In genomic region chr1:138785856-138786255, GRCm38 (mm10) we compare ENCODE assay signal across 14 mouse cellular contexts.
DNase-seq lines count a peak whose midpoint lies in the region; ATAC-seq lines count a peak whose summit lies in the region.
"Had no signal": no experiment of that assay in that cellular context is flagged by ENCODE, and none has a peak within 500 bp of the region (broad histone marks: within the 10 kb centered on the region; RNA-seq: fewer than 3 reads in every experiment).

No protein-coding gene starts in this region.

- H3K36me3 ChIP-seq in forebrain, embryonic 12.5 days (replicated peaks), result no peaks in the 10 kb centered on the region
- no peaks in the 10 kb centered on the region for H3K36me3 ChIP-seq in forebrain, embryonic 15.5 days
- no peaks in the 10 kb centered on the region for H3K36me3 ChIP-seq in limb, embryonic 12.5 days
- H3K36me3 ChIP-seq: hindbrain, embryonic 12.5 days had no signal

- no peak overlapping the region for H3K9ac ChIP-seq in forebrain, embryonic 12.5 days
- no peak overlapping the region for H3K9ac ChIP-seq in forebrain, embryonic 15.5 days (replicated peaks)
- H3K9ac ChIP-seq in limb, embryonic 12.5 days (replicated peaks), result no peak overlapping the region
- H3K9ac ChIP-seq: hindbrain, embryonic 12.5 days had no signal

- peak; percentile 51; the same call in 1 of the 2 replicates for ATAC-seq in forebrain, embryonic 12.5 days (ENCODE audit: low FRiP score)
- no peak for ATAC-seq in forebrain, embryonic 15.5 days (replicated peaks)
- ATAC-seq in limb, embryonic 12.5 days (ENCODE audit: insufficient number of reproducible peaks, insufficient read depth, low FRiP score, low TSS enrichment, low read depth), result no peak
- no peak for ATAC-seq in erythroid progenitor cell, adult 5-6 weeks (replicated peaks; ENCODE audit: low FRiP score, poor library complexity, severe bottlenecking)
- ATAC-seq: Patski had no signal

- WGBS in forebrain, embryonic 12.5 days, result 55% methylated on average over 10 of the region's 10 CpGs
- 35% methylated on average over 10 of the region's 10 CpGs for WGBS in forebrain, embryonic 15.5 days
- 64% methylated on average over 10 of the region's 10 CpGs for WGBS in limb, embryonic 12.5 days

- peak; percentile 44 for DNase-seq in retina, postnatal 1 day
- no peak for DNase-seq in retina, embryonic 14.5 days (ENCODE audit: low spot score)
- peak; percentile 72 for DNase-seq in thymus, postnatal 25 days
- DNase-seq in yolk sac, embryonic 10.5 days (ENCODE audit: low spot score), result no peak
- DNase-seq: adrenal gland, postnatal 10 days; cerebellum, adult 11-12 months; heart, adult 18-20 months had no signal

- H3K4me1 ChIP-seq in forebrain, embryonic 12.5 days, result peaks cover 7% of the 10 kb centered on the region; the same call in 1 of the 2 replicates
- H3K4me1 ChIP-seq in forebrain, embryonic 15.5 days, result no peaks in the 10 kb centered on the region
- peaks cover 35% of the 10 kb centered on the region for H3K4me1 ChIP-seq in limb, embryonic 12.5 days (replicated peaks)
- H3K4me1 ChIP-seq: hindbrain, embryonic 12.5 days had no signal

- H3K27me3 ChIP-seq in forebrain, embryonic 12.5 days, result no peaks in the 10 kb centered on the region
- no peaks in the 10 kb centered on the region for H3K27me3 ChIP-seq in forebrain, embryonic 15.5 days
- H3K27me3 ChIP-seq in limb, embryonic 12.5 days, result no peaks in the 10 kb centered on the region
- H3K27me3 ChIP-seq: hindbrain, embryonic 12.5 days; Patski had no signal

- no peak overlapping the region for H3K4me2 ChIP-seq in forebrain, embryonic 12.5 days
- no peak overlapping the region for H3K4me2 ChIP-seq in forebrain, embryonic 15.5 days (replicated peaks)
- H3K4me2 ChIP-seq in limb, embryonic 12.5 days, result no peak overlapping the region; the same call in 1 of the 2 replicates
- H3K4me2 ChIP-seq: hindbrain, embryonic 12.5 days had no signal

- H3K4me3 ChIP-seq in forebrain, embryonic 12.5 days (replicated peaks), result no peak overlapping the region
- no peak overlapping the region for H3K4me3 ChIP-seq in forebrain, embryonic 15.5 days
- no peak overlapping the region for H3K4me3 ChIP-seq in limb, embryonic 12.5 days (replicated peaks)
- H3K4me3 ChIP-seq: hindbrain, embryonic 12.5 days had no signal

- H3K9me3 ChIP-seq in forebrain, embryonic 12.5 days, result no peaks in the 10 kb centered on the region
- no peaks in the 10 kb centered on the region for H3K9me3 ChIP-seq in forebrain, embryonic 15.5 days
- H3K9me3 ChIP-seq in limb, embryonic 12.5 days, result no peaks in the 10 kb centered on the region
- H3K9me3 ChIP-seq: hindbrain, embryonic 12.5 days had no signal

- no peak overlapping the region for H3K27ac ChIP-seq in forebrain, embryonic 12.5 days
- H3K27ac ChIP-seq in forebrain, embryonic 15.5 days (replicated peaks), result no peak overlapping the region
- peak overlapping the region; percentile 9; the same call in 1 of the 2 replicates for H3K27ac ChIP-seq in limb, embryonic 12.5 days
- H3K27ac ChIP-seq: hindbrain, embryonic 12.5 days; kidney, postnatal 0 days had no signal

Comparison
In these comparisons a context has a peak if more than half of its experiments do, and no peak if none do; other contexts are left out.
1. DNase-seq: peak in retina, postnatal 1 day (single experiment) and thymus, postnatal 25 days (single experiment); none in retina, embryonic 14.5 days (single experiment) and yolk sac, embryonic 10.5 days (single experiment).